Mouse (Mus musculus) liver, embryonic 15.5 days (tissue): ENCODE measurements at regions not wholly inside any gene's neighbourhood (a gene's known extent, or its start where the extent isn't known, plus 50 kb on each side); places are given as distances from the start of the nearest gene placed in this dataset.
"Not testable (repeated sequence)": the region's sequence is repeated elsewhere in the genome, so short reads cannot be mapped to it uniquely, and the experiment has no call there.

Source experiments
- ATAC-seq: fragments of 200-750 bp; cut with Nextera tagmentation; 2 replicates; pipeline ENCODE4 v1.8.0; 2017; ENCODE audit warnings: moderate number of reproducible peaks, mild to moderate bottlenecking, moderate library complexity; ENCODE audit not compliant: insufficient read depth
- H3K27ac ChIP-seq: fragments of 300-500 bp; sonication (generic); replicated peaks from 2 replicates; pipeline ENCODE4 v1.5.1; 2015; ENCODE audit warnings: mild to moderate bottlenecking, inconsistent platforms
- H3K27me3 ChIP-seq: fragments of 300-500 bp; sonication (generic); 2 replicates; pipeline ENCODE4 v1.6.1; 2015; ENCODE audit warnings: mild to moderate bottlenecking, inconsistent platforms
- H3K36me3 ChIP-seq: fragments of 300-500 bp; sonication (generic); replicated peaks from 2 replicates; pipeline ENCODE4 v1.6.1; 2015; ENCODE audit warnings: moderate library complexity, mild to moderate bottlenecking, inconsistent platforms
- H3K4me1 ChIP-seq: fragments of 300-500 bp; sonication (generic); replicated peaks from 2 replicates; pipeline ENCODE4 v1.6.1; 2015; ENCODE audit warnings: inconsistent platforms
- H3K4me2 ChIP-seq: fragments of 300-500 bp; sonication (generic); 2 replicates; pipeline ENCODE4 v1.6.1; 2015; ENCODE audit warnings: moderate library complexity, mild to moderate bottlenecking, inconsistent platforms
- H3K4me3 ChIP-seq: fragments of 300-500 bp; sonication (generic); replicated peaks from 2 replicates; pipeline ENCODE4 v1.5.1; 2015; ENCODE audit warnings: mild to moderate bottlenecking, inconsistent platforms
- H3K9ac ChIP-seq: fragments of 300-500 bp; sonication (generic); 2 replicates; pipeline ENCODE4 v1.6.1; 2015; ENCODE audit warnings: moderate library complexity, mild to moderate bottlenecking, inconsistent platforms
- H3K9me3 ChIP-seq: fragments of 300-500 bp; sonication (generic); replicated peaks from 2 replicates; pipeline ENCODE4 v1.6.1; 2016; ENCODE audit warnings: inconsistent platforms
- WGBS: fragments of 180-500 bp; shearing (Covaris S2); methylation state at CpG from one replicate; pipeline ENCODE4 v1.1.7; 2015; ENCODE audit warnings: mixed read lengths; ENCODE audit not compliant: insufficient replicate concordance; 5-methylcytosine and 5-hydroxymethylcytosine counted together

GRCm38 (mm10) chr9:3116311-3116710, 79.6 kb downstream of the Gm10715 start:
- H3K36me3 ChIP-seq, ATAC-seq: not testable (repeated sequence)

GRCm38 (mm10) chr9:3161181-3161580, 124.5 kb downstream of the Gm10715 start:
- Histone ChIP-seq H3K4me2 (no peak overlapping the region), H3K9ac (no peak overlapping the region), H3K27ac (no peak overlapping the region), H3K4me3 (no peak overlapping the region), H3K4me1 (no peaks in the 10 kb centered on the region), H3K9me3 (no peaks in the 10 kb centered on the region), H3K27me3 (no peaks in the 10 kb centered on the region), H3K36me3 (no peaks in the 10 kb centered on the region)
- ATAC-seq, result no peak

More at GRCm38 (mm10) chr9:3116311-3116710, 79.6 kb downstream of the Gm10715 start:
- H3K9me3 ChIP-seq, H3K9ac ChIP-seq, H3K4me1 ChIP-seq, H3K27me3 ChIP-seq, H3K27ac ChIP-seq, H3K4me3 ChIP-seq, H3K4me2 ChIP-seq: not testable (repeated sequence)
- 76% methylated on average over 20 of the region's 20 CpGs for WGBS

- Histone ChIP-seq H3K4me1 (no peaks in the 10 kb centered on the region), H3K4me3 (no peak overlapping the region), H3K27ac (no peak overlapping the region), H3K27me3 (no peaks in the 10 kb centered on the region), H3K36me3 (no peaks in the 10 kb centered on the region), H3K4me2 (no peak overlapping the region), H3K9ac (no peak overlapping the region), H3K9me3 (no peaks in the 10 kb centered on the region)
- ATAC-seq, result no peak
Observed at GRCm38 (mm10) chr9:3184343-3184742, 147.7 kb downstream of the Gm10715 start.

GRCm38 (mm10) chr9:3199151-3200018, 135.6 kb upstream of the Alkbh8 start:
- Histone ChIP-seq H3K4me1 (no peaks in the 10 kb centered on the region), H3K27me3 (no peaks in the 10 kb centered on the region), H3K9me3 (no peaks in the 10 kb centered on the region), H3K36me3 (no peaks in the 10 kb centered on the region), H3K27ac (no peak overlapping the region), H3K4me2 (peak overlapping the region; percentile 37), H3K4me3 (no peak overlapping the region), H3K9ac (no peak overlapping the region)
- 26% methylated on average over 33 of the region's 33 CpGs for WGBS
- peak; percentile 73 for ATAC-seq

- 39% methylated on average over 16 of the region's 16 CpGs for WGBS
- H3K4me2 ChIP-seq, result peak overlapping the region; percentile 37
- ATAC-seq, result 0 out of 2 replicates have a peak, but pooled peaks have one; percentile 12
Observed at GRCm38 (mm10) chr9:3200019-3200347, 135.0 kb upstream of the Alkbh8 start.

GRCm38 (mm10) chr9:3208120-3208519, 126.8 kb upstream of the Alkbh8 start:
- H3K4me2 ChIP-seq, H3K9me3 ChIP-seq: not testable (repeated sequence)
- WGBS, result 61% methylated on average over 1 of the region's 1 CpGs

More at GRCm38 (mm10) chr9:3200019-3200347, 135.0 kb upstream of the Alkbh8 start:
- not testable (repeated sequence) for H3K36me3 ChIP-seq, H3K4me1 ChIP-seq, H3K9me3 ChIP-seq, H3K4me3 ChIP-seq, H3K9ac ChIP-seq, H3K27me3 ChIP-seq, H3K27ac ChIP-seq

GRCm38 (mm10) chr9:3258396-3259300, 76.3 kb upstream of the Alkbh8 start:
- 41% methylated on average over 10 of the region's 10 CpGs for WGBS
- no peaks in the 10 kb centered on the region for H3K4me1 ChIP-seq
- no peak overlapping the region for H3K27ac ChIP-seq
- no peak overlapping the region for H3K9ac ChIP-seq
- ATAC-seq, result peak; percentile 100
- no peak overlapping the region for H3K4me3 ChIP-seq
- no peaks in the 10 kb centered on the region for H3K9me3 ChIP-seq
- no peaks in the 10 kb centered on the region for H3K27me3 ChIP-seq
- H3K36me3 ChIP-seq, result no peaks in the 10 kb centered on the region
- H3K4me2 ChIP-seq, result no peak overlapping the region

More at GRCm38 (mm10) chr9:3208120-3208519, 126.8 kb upstream of the Alkbh8 start:
- H3K4me3 ChIP-seq, H3K27me3 ChIP-seq, H3K4me1 ChIP-seq, H3K27ac ChIP-seq, ATAC-seq, H3K36me3 ChIP-seq, H3K9ac ChIP-seq: not testable (repeated sequence)

- Histone ChIP-seq H3K4me1 (no peaks in the 10 kb centered on the region), H3K36me3 (no peaks in the 10 kb centered on the region), H3K9ac (no peak overlapping the region), H3K27ac (no peak overlapping the region), H3K9me3 (no peaks in the 10 kb centered on the region), H3K4me3 (no peak overlapping the region), H3K27me3 (no peaks in the 10 kb centered on the region), H3K4me2 (no peak overlapping the region)
- WGBS, result 47% methylated on average over 5 of the region's 5 CpGs
- ATAC-seq, result no peak
Observed at GRCm38 (mm10) chr9:3260181-3260580, 74.8 kb upstream of the Alkbh8 start.

GRCm38 (mm10) chr9:3260860-3261259, 74.1 kb upstream of the Alkbh8 start:
- no peaks in the 10 kb centered on the region for H3K9me3 ChIP-seq
- 54% methylated on average over 2 of the region's 2 CpGs for WGBS

GRCm38 (mm10) chr9:3264467-3264866, 70.5 kb upstream of the Alkbh8 start:
- Histone ChIP-seq H3K27ac (no peak overlapping the region), H3K27me3 (no peaks in the 10 kb centered on the region), H3K36me3 (no peaks in the 10 kb centered on the region), H3K9ac (no peak overlapping the region), H3K9me3 (no peaks in the 10 kb centered on the region), H3K4me1 (no peaks in the 10 kb centered on the region), H3K4me3 (no peak overlapping the region), H3K4me2 (no peak overlapping the region)
- ATAC-seq, result no peak

More at GRCm38 (mm10) chr9:3260860-3261259, 74.1 kb upstream of the Alkbh8 start:
- no peak overlapping the region for H3K4me3 ChIP-seq
- no peak overlapping the region for H3K27ac ChIP-seq
- no peaks in the 10 kb centered on the region for H3K4me1 ChIP-seq
- no peak overlapping the region for H3K4me2 ChIP-seq
- H3K36me3 ChIP-seq, result no peaks in the 10 kb centered on the region
- H3K27me3 ChIP-seq, result no peaks in the 10 kb centered on the region
- no peak for ATAC-seq
- H3K9ac ChIP-seq, result no peak overlapping the region

GRCm38 (mm10) chr9:3280496-3280895, 54.4 kb upstream of the Alkbh8 start:
- H3K9ac ChIP-seq, H3K4me2 ChIP-seq, H3K9me3 ChIP-seq, H3K4me3 ChIP-seq, H3K4me1 ChIP-seq, H3K27ac ChIP-seq, H3K36me3 ChIP-seq, H3K27me3 ChIP-seq, ATAC-seq: not testable (repeated sequence)
- 72% methylated on average over 8 of the region's 8 CpGs for WGBS
